15 mouse cellular contexts compared by ENCODE assay signal in genomic region chr2:93979249-93980120, GRCm38 (mm10). TPM values are rescaled to one million over a fixed set of nuclear protein-coding genes. Genes with fewer than 3 reads are reported as not detected.
DNase-seq lines count a peak whose midpoint lies in the region; ATAC-seq and TF ChIP-seq lines count a peak whose summit lies in the region.
"Had no signal": no experiment of that assay in that cellular context is flagged by ENCODE, and none has a peak within 500 bp of the region (broad histone marks: within the 10 kb centered on the region; RNA-seq: fewer than 3 reads in every experiment).

No protein-coding gene starts in this region.

- no peak overlapping the region for H3K4me3 ChIP-seq in lung, embryonic 16.5 days (ENCODE audit: low read length)
- H3K4me3 ChIP-seq in small intestine, adult 2 months (ENCODE audit: low read depth, low read length): no peak overlapping the region
- no peak overlapping the region for H3K4me3 ChIP-seq in liver, embryonic 11.5 days (ENCODE audit: low read depth, low read length)
- H3K4me3 ChIP-seq: midbrain, embryonic 12.5 days had no signal

- H3K36me3 ChIP-seq in lung, embryonic 16.5 days (ENCODE audit: control insufficient read depth, insufficient read depth, low read length): no peaks in the 10 kb centered on the region
- H3K36me3 ChIP-seq in small intestine, adult 2 months (ENCODE audit: control insufficient read depth, insufficient read depth, low read length): peaks cover 28% of the 10 kb centered on the region
- peaks cover 9% of the 10 kb centered on the region; the same call in 1 of the 2 replicates for H3K36me3 ChIP-seq in liver, embryonic 11.5 days (ENCODE audit: control insufficient read depth, insufficient read depth, low read length)

- 72% methylated on average over 7 of the region's 7 CpGs for WGBS in lung, embryonic 16.5 days
- 69% methylated on average over 7 of the region's 7 CpGs for WGBS in small intestine, adult 2 months
- 88% methylated on average over 7 of the region's 7 CpGs for WGBS in liver, embryonic 11.5 days

- no peaks in the 10 kb centered on the region for H3K27me3 ChIP-seq in lung, embryonic 16.5 days (ENCODE audit: control insufficient read depth, insufficient read depth, low read depth, low read length)
- no peaks in the 10 kb centered on the region for H3K27me3 ChIP-seq in small intestine, adult 2 months (ENCODE audit: control insufficient read depth, insufficient read depth, low read length)
- H3K27me3 ChIP-seq in liver, embryonic 11.5 days (replicated peaks; ENCODE audit: control insufficient read depth, insufficient read depth, low read length): no peaks in the 10 kb centered on the region

- peaks cover 29% of the 10 kb centered on the region for H3K4me1 ChIP-seq in lung, embryonic 16.5 days (replicated peaks; ENCODE audit: control insufficient read depth, insufficient read depth, low read length)
- H3K4me1 ChIP-seq in small intestine, adult 2 months (ENCODE audit: control insufficient read depth, insufficient read depth, insufficient read length, low read length): peaks cover 8% of the 10 kb centered on the region
- no peaks in the 10 kb centered on the region; the same call in 1 of the 2 replicates for H3K4me1 ChIP-seq in liver, embryonic 11.5 days (replicated peaks; ENCODE audit: control insufficient read depth, insufficient read depth, low read length)

- peak; percentile 42 to 47 for DNase-seq in cerebellum, adult 18-20 months
- no peak for DNase-seq in cerebellum, postnatal 4 days (ENCODE audit: low spot score in 2 of 2)
- DNase-seq in lung, postnatal 36 days: no peak
- DNase-seq in adrenal gland, postnatal 25 days: peak; percentile 68
- no peak for DNase-seq in urinary bladder, adult 2 months (ENCODE audit: low spot score)
- no peak for DNase-seq in liver, embryonic 11.5 days (ENCODE audit: low spot score)

- no peak for TF ChIP-seq CTCF in small intestine, adult 2 months (IDR thresholded peaks at IDR 0.05; ENCODE audit: extremely low read depth, insufficient read length, insufficient replicate concordance, low read depth, low read length)

- H3K9ac ChIP-seq in lung, embryonic 16.5 days (ENCODE audit: low read length): no peak overlapping the region
- no peak overlapping the region for H3K9ac ChIP-seq in liver, embryonic 11.5 days (ENCODE audit: low read depth, low read length)
- H3K9ac ChIP-seq: liver, embryonic 14.5 days; midbrain, embryonic 12.5 days had no signal

- peak overlapping the region; percentile 32 for H3K27ac ChIP-seq in lung, embryonic 16.5 days (ENCODE audit: low read length)
- H3K27ac ChIP-seq in small intestine, adult 2 months (ENCODE audit: insufficient read depth, low read depth, low read length): peak overlapping the region; percentile 12; the same call in 1 of the 2 replicates
- H3K27ac ChIP-seq in liver, embryonic 11.5 days (ENCODE audit: low read depth, low read length): no peak overlapping the region
- H3K27ac ChIP-seq: liver, embryonic 14.5 days; midbrain, embryonic 12.5 days had no signal

- TF ChIP-seq POLR2A in small intestine, adult 2 months (IDR thresholded peaks at IDR 0.05; ENCODE audit: low read depth, low read length): no peak

- H3K9me3 ChIP-seq in lung, embryonic 16.5 days (ENCODE audit: control insufficient read depth, low read length): no peaks in the 10 kb centered on the region
- no peaks in the 10 kb centered on the region for H3K9me3 ChIP-seq in liver, embryonic 11.5 days (ENCODE audit: control insufficient read depth, low read length)
- H3K9me3 ChIP-seq: midbrain, embryonic 12.5 days had no signal

- no peak overlapping the region for H3K4me2 ChIP-seq in lung, embryonic 16.5 days (ENCODE audit: low read depth, low read length)
- H3K4me2 ChIP-seq in liver, embryonic 11.5 days: no peak overlapping the region
- H3K4me2 ChIP-seq: heart, embryonic 11.5 days; midbrain, embryonic 12.5 days had no signal

- no peak for ATAC-seq in lung, embryonic 16.5 days (ENCODE audit: low read depth)
- no peak for ATAC-seq in liver, embryonic 11.5 days (replicated peaks; ENCODE audit: low FRiP score)
- ATAC-seq: hindbrain, embryonic 16.5 days had no signal

RNA-seq across cellular contexts. Expression of gene Gm27027, which starts 16.7 kb away (rescaled TPM):
- not detected in 2 replicates for polyA plus RNA-seq in lung, embryonic 16.5 days (2015; fragmentation: Nextera tagmentation; extraction: Ambion mirVana)
- not detected in 2 replicates for total RNA-seq in adrenal gland, postnatal 25 days (2021)
- 0.42 and 1.2 TPM in 2 replicates for polyA plus RNA-seq in small intestine, adult 2 months (2012; rRNA removed)
- polyA plus RNA-seq in urinary bladder, adult 2 months (2012; rRNA removed): not detected in 2 replicates
- not detected in 2 replicates for polyA plus RNA-seq in liver, embryonic 11.5 days (2014; fragmentation: Nextera tagmentation; extraction: Ambion mirVana)
- total RNA-seq: left cerebral cortex, postnatal 25 days had no signal
- polyA plus RNA-seq: embryonic facial prominence, embryonic 14.5 days; heart, embryonic 11.5 days; hindbrain, embryonic 16.5 days; liver, embryonic 14.5 days; midbrain, embryonic 12.5 days; neural tube, embryonic 14.5 days had no signal

RNA-seq across cellular contexts. Expression of gene Gm13889, which starts 22.5 kb away (rescaled TPM):
- polyA plus RNA-seq in lung, embryonic 16.5 days (2015; fragmentation: Nextera tagmentation; extraction: Ambion mirVana): 23.4 and 26.8 TPM in 2 replicates
- 18.3 and 20.5 TPM in 2 replicates for total RNA-seq in adrenal gland, postnatal 25 days (2021)
- polyA plus RNA-seq in small intestine, adult 2 months (2012; rRNA removed): 49.5 and 51.3 TPM in 2 replicates
- polyA plus RNA-seq in urinary bladder, adult 2 months (2012; rRNA removed): 48.1 and 49.8 TPM in 2 replicates
- polyA plus RNA-seq in liver, embryonic 11.5 days (2014; fragmentation: Nextera tagmentation; extraction: Ambion mirVana): 2.3 and 3.3 TPM in 2 replicates

RNA-seq across cellular contexts. Expression of gene Alkbh3, which starts 31.1 kb away (rescaled TPM):
- polyA plus RNA-seq in lung, embryonic 16.5 days (2015; fragmentation: Nextera tagmentation; extraction: Ambion mirVana): 63.0 and 70.0 TPM in 2 replicates
- 48.2 and 56.0 TPM in 2 replicates for total RNA-seq in adrenal gland, postnatal 25 days (2021)
- polyA plus RNA-seq in small intestine, adult 2 months (2012; rRNA removed): 19.7 and 28.2 TPM in 2 replicates
- 69.6 and 77.1 TPM in 2 replicates for polyA plus RNA-seq in urinary bladder, adult 2 months (2012; rRNA removed)
- polyA plus RNA-seq in liver, embryonic 11.5 days (2014; fragmentation: Nextera tagmentation; extraction: Ambion mirVana): 62.4 and 69.8 TPM in 2 replicates

Comparison
In these comparisons a context has a peak if more than half of its experiments do, and no peak if none do; other contexts are left out.
1. DNase-seq: peak in cerebellum, adult 18-20 months (2 of 2) and adrenal gland, postnatal 25 days (single experiment); none in cerebellum, postnatal 4 days (0 of 2), lung, postnatal 36 days (single experiment), urinary bladder, adult 2 months (single experiment) and liver, embryonic 11.5 days (single experiment).